In genomic region chrX:13039211-13039610, GRCm38 (mm10) we compare ENCODE assay signal across 8 mouse cellular contexts. TPM values are rescaled to one million over a fixed set of nuclear protein-coding genes. Genes with fewer than 3 reads are reported as not detected.
DNase-seq lines count a peak whose midpoint lies in the region; TF ChIP-seq lines count a peak whose summit lies in the region.

No protein-coding gene starts in this region.

- WGBS in kidney, adult 2 months, result 61% methylated on average over 3 of the region's 3 CpGs
- WGBS in limb, embryonic 10.5 days, result 48% methylated on average over 3 of the region's 3 CpGs

- H3K36me3 ChIP-seq in kidney, adult 2 months (ENCODE audit: control insufficient read depth, insufficient read depth, low read length), result no peaks in the 10 kb centered on the region
- no peaks in the 10 kb centered on the region for H3K36me3 ChIP-seq in limb, embryonic 10.5 days

- no peaks in the 10 kb centered on the region for H3K9me3 ChIP-seq in limb, embryonic 10.5 days (replicated peaks)

- peak overlapping the region; percentile 64 for H3K27ac ChIP-seq in gastrocnemius, adult 2 months
- H3K27ac ChIP-seq in kidney, adult 2 months (ENCODE audit: insufficient read depth, low read depth, low read length), result no peak overlapping the region
- no peak overlapping the region for H3K27ac ChIP-seq in limb, embryonic 10.5 days

- no peak overlapping the region for H3K4me3 ChIP-seq in gastrocnemius, adult 2 months
- no peak overlapping the region for H3K4me3 ChIP-seq in kidney, adult 2 months (ENCODE audit: insufficient read depth, low read depth, low read length)
- H3K4me3 ChIP-seq in limb, embryonic 10.5 days, result no peak overlapping the region

- H3K4me1 ChIP-seq in kidney, adult 2 months (ENCODE audit: control insufficient read depth, insufficient read depth, low read length), result no peaks in the 10 kb centered on the region; the same call in 1 of the 2 replicates
- no peaks in the 10 kb centered on the region for H3K4me1 ChIP-seq in limb, embryonic 10.5 days

- intact Hi-C loops in gastrocnemius, adult 2 months (cut with DNase I), result loop anchor here (5.0 kb wide), 1 partner anchor 42 kb away; no protein-coding TSS in a partner anchor

- TF ChIP-seq CTCF in gastrocnemius, adult 2 months (IDR thresholded peaks at IDR 0.05), result no peak
- TF ChIP-seq CTCF in kidney, adult 2 months (conservative IDR thresholded peaks at IDR 0.05; ENCODE audit: insufficient read depth, insufficient read length, low read depth, low read length), result no peak

- no peak for TF ChIP-seq POLR2A in kidney, adult 2 months (IDR thresholded peaks at IDR 0.05; ENCODE audit: low read depth, low read length)

- H3K27me3 ChIP-seq in kidney, adult 2 months (replicated peaks; ENCODE audit: control insufficient read depth, insufficient read depth, low read length), result no peaks in the 10 kb centered on the region
- peaks cover 76% of the 10 kb centered on the region for H3K27me3 ChIP-seq in limb, embryonic 10.5 days (ENCODE audit: low read depth, poor library complexity, severe bottlenecking)

- peak; percentile 53 for DNase-seq in gastrocnemius, adult 2 months
- no peak for DNase-seq in gastrocnemius, postnatal 25 days
- DNase-seq in ES-CJ7 (ENCODE audit: low read depth, low spot score), result peak; percentile 54
- DNase-seq in cerebellum, adult 9-11 months, result peak; percentile 62
- peak; percentile 4 for DNase-seq in layer of hippocampus, adult 9-10 months (ENCODE audit: low spot score)
- DNase-seq in kidney, adult 2 months, result no peak
- DNase-seq in kidney, postnatal 36 days, result no peak
- no peak for DNase-seq in limb, embryonic 10.5 days (ENCODE audit: low spot score)

RNA-seq across cellular contexts. Expression of gene Usp9x, which starts 32.1 kb away (rescaled TPM):
- 100 to 1,000 TPM; 130 to 150 TPM for total RNA-seq in gastrocnemius, adult 2 months (2021)
- 100 to 1,000 TPM; 103 to 125 TPM for total RNA-seq in gastrocnemius, postnatal 25 days (2021)
- 13.3 and 18.9 TPM in 2 replicates for polyA plus RNA-seq in kidney, adult 2 months (2012; rRNA removed)
- polyA plus RNA-seq in limb, embryonic 10.5 days (2016; fragmentation: Nextera tagmentation; extraction: Ambion mirVana), result 33.3 and 35.2 TPM in 2 replicates

Comparison
In these comparisons a context has a peak if more than half of its experiments do, and no peak if none do; other contexts are left out.
1. DNase-seq: peak in gastrocnemius, adult 2 months (single experiment), ES-CJ7 (single experiment), cerebellum, adult 9-11 months (single experiment) and layer of hippocampus, adult 9-10 months (single experiment); none in gastrocnemius, postnatal 25 days (single experiment), kidney, adult 2 months (single experiment), kidney, postnatal 36 days (0 of 2) and limb, embryonic 10.5 days (single experiment).